Mouse (Mus musculus): ENCODE data around the gene Trpm6. TPM values are rescaled to one million over a fixed set of nuclear protein-coding genes. Genes with fewer than 3 reads are reported as not detected.

Gene Trpm6
- polyA plus RNA-seq, 2 experiments from 2014 or later: 0.13 to 0.38 TPM

DNA sequence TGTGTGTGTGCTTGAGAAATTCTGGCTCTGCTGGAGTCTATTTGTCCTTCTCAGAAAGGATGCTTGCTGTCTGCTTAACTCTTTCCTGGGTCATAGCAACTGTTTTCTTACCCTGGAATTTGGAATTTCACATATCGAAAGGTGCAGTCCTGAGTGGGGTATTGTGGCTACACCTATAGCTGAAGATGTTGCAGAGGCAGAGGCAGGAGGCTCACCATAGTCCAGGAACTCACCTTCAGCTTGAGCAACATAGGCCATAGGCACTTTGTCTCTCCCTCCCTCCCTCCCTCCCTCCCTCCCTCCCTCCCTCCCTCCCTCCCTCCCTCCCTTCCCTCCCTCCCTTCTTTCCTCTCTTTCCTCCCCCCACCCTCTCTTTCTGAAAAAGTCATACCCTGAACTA, 139.8 kb downstream of the Trpm6 start:
- no peak for ATAC-seq

DNA sequence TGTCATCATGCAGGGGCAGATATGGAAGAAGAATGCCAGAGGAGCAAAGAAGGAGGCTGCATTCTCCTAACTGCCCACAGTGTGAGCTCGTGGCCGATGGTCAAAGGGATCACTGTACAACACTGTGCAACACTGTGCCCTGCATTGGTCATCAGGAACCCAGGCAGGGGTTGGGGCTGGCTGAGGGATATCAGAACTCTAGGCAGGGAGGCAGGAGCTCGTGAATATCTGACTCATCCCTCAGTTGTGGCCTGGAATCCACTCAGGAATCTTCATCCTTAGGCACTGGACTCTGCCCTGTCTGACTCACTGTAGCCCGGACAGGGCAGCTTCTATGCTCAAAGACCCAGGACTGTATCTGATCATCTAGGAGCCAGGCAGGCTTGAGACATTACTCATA, 140.4 kb downstream of the Trpm6 start:
- ATAC-seq: no peak

DNA sequence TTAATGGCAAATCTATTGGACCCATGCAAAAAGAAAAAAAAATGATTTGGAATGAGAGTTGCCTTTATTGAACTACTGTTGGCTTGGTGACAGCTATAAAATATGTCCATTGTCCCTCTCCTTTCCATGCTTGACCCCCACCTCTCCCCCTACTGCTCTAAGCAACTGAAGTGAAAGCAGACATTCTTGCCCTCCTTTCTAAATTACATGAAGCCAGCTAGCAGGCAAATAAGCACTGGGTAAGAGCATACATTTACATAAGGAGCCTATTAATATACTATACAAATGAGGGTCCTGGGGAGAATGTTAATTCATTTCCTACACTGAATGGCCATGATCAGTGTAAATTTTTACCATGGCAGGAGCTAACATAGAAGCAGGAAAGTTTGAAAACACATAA, 148.5 kb downstream of the Trpm6 start:
- no peak for ATAC-seq

DNA sequence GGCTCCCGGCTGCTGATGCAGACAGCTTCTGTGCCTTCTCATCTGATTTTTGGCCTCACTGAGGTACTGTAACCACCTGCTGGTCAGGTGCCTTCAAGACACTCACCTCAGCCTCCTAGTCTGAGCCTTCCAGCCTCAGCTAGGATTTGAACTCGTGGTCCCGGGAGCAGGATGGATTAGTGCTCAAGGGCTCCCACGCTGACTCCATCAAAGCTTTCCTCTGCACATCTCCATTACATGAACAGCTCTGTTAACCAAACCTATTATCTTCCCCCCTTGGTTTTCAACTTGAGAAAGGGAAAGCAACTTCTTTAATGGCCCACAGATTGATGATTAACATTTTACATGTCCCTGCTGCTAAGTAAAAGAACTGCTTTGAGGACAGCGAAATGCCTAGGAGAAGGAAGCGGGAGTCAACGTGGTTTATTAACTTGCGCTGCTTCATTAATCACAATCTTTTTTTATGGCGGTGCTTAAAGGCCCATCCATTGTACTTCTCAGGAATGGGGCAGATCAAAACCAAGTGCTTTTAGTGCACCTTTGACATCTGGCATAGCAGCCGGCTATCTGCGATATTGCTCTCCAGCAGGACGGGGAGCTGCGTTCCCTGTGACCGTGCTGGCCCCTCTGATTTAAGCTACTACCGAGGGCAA, 152.4 kb downstream of the Trpm6 start:
- ATAC-seq: no peak

DNA sequence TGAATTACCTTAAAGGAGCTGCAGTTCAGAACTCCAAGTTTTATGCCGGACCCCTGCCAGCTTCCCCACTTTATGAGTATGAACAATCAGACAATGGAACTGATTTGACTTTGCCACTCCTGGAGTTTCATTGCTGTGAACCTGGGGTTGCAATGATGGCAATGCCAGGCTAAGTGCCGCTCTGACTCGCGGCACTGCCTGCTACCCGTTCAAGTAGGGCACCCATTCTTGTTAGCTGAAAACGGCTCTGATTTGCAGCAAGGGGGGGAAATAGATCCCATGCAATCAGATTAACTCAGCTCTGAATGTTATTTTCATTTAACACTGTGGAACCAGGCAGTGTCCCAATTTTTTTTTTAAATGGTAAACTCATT, 152.9 kb downstream of the Trpm6 start:
- no peak for ATAC-seq

DNA sequence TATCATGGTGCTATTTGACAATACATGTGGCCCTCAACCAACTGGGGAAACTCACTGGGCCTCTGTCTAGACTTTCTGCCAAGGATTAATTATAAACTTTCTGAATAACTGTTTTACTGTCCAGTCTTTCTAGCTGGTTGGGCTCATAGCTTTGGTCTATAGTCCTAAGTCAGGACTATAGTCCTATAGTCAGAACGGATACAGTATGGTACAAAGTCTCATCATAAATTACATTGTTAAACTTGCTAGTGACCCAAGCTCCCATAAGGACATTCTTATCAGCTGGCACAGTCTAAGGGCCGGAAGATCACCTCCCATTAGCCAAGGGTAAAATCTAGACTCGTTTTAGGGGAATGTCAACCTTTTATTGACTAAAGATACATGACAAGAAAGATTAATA, 155.7 kb downstream of the Trpm6 start:
- ATAC-seq: no peak

DNA sequence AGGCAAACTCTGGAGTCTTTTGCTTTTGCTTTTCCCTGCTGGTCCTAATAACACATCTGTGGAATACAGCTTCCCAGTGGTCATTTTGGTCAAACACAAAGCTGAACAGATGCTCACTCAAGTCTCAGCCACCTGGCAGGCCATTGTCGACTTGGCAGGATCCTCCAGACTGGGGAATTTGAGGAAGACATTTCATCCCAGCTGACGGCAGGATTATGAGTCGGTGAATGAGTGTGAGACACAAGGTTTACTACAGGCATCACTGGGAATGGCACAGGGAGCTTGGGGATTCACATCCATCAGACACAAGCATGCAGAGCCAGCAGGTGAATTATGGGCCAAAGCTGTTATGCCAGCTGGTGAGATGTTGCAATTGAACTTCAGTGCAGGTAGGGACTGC, 159.9 kb downstream of the Trpm6 start:
- ATAC-seq: no peak

DNA sequence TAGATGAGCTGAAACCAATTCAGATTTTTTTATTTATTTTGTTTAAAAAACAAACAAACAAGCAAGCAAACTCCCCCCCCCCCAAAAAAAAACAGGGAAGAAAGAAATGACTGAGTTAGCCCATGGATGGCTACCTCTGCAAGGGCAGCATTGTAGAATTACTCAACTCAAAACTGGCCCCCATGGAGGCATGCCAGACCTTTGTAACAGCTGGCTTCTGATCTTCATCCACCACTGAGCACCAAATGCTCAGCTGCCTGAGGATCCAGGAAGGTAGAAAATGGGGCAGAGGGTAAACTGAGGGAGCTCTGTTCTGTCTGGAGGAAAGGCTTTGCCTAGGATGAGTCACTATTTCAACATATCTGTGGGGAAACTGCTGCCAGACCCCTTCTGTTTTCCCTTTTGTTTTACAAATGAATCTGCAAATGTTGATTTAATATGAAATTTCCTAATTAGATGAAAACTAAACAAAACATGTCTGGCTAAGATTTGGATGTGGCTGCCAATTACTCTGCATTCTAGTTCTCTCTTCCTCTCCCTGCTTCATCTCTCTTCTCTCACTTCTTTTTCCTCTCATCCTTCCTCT, 162.1 kb downstream of the Trpm6 start:
- no peak for ATAC-seq

DNA sequence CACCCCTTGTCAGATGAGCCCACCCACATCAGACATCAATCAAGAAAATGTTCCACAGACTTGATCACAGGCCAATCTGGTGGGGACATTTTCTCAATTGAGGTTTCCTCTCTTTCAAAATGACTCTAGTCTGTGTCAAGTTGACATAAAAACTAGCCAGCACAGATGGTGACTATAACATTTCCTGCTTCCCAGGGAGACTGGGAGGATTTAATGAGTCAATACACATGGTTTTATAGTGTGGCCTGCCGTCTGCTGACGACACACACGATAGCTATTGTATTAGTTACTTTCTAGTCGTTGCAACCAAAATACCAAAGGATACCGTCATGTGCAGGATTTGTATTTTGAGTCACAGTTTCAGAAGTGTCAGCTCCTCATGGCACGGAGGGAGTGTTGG, 191.6 kb downstream of the Trpm6 start:
- no peak for ATAC-seq

Other genes starting within 250 kb of the Trpm6 start
- 100 to 1,000 TPM; 100 to 103 TPM for gene Ostf1, start 118.2 kb upstream of the Trpm6 start, polyA plus RNA-seq (2017; shearing (Covaris generic))
- gene Nmrk1, start 118.0 kb upstream of the Trpm6 start, polyA plus RNA-seq (2017; shearing (Covaris generic)): 1 to 10 TPM; 7.4 to 8.1 TPM
- 1 to 10 TPM; 2.2 to 3.5 TPM for gene Carnmt1, start 79.2 kb upstream of the Trpm6 start, polyA plus RNA-seq (2017; shearing (Covaris generic))
- gene D030056L22Rik, start 36.8 kb upstream of the Trpm6 start, polyA plus RNA-seq (2017; shearing (Covaris generic)): 1 to 10 TPM; 1.5 to 3.5 TPM

Data from CD4-positive, CD25-positive, alpha-beta regulatory T cell, adult 4 months (primary cell).